Mouse (Mus musculus): ENCODE measurements around the gene Znhit6. TPM values are rescaled to one million over a fixed set of nuclear protein-coding genes. Genes with fewer than 3 reads are reported as not detected.

Gene Znhit6
- 3.7 and 8.5 TPM in 2 replicates for polyA plus RNA-seq (2012; rRNA removed)
- 14.0 and 14.1 TPM in 2 replicates for polyA plus RNA-seq (2014; fragmentation: Nextera tagmentation; extraction: Ambion mirVana)

DNA sequence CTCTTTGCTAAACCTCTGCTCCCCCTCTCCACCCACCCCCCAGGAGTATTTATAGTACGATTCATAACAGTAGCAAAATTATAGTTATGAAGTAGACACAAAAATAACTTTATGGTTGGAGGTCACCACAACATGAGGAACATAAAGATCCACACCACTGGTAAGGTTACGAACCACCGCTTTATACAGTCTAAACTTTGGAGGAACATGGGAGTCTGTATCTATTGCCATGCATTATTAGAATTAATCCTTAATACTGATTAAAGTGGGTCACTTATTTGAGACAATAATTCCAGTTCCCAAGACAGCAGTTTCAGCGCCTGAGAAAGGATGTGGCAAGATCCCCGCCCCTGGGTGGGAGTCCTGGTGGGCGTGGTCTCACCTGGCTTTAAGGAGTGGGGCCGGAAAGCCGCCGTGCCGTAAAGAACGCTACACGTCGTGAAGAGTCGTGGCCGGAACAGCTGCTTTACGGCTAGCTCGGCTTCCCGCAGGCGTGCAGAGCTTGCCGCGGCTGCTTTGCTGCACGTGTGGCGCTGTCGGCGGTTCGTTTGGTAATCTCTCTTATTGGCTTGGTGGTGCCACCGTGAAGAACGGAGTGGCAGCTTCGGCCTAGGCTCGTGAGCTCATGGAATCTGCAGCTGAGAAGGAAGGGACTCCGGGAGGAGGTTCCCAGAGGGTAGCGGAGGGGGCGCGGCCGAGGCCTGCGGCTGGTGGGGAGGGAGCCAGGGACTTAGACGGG lies at the start of gene Znhit6:
Gene Znhit6, plus strand, starts transcription at position 463 of the 739 bp plus-strand sequence.
- Histone ChIP-seq H3K9ac (replicated peaks) (peak within 1 kb of the TSS; percentile 43), H3K4me1 (replicated peaks; ENCODE audit: control insufficient read depth in 2 of 2, insufficient read depth in 2 of 2, low read length in 1 of 2) (peaks cover 6 to 11% of the 10 kb centered on the region in 2 experiments; a peak in 3 of 4 replicates), H3K36me3 (replicated peaks; ENCODE audit: control insufficient read depth, insufficient read depth, low read depth) (no peaks in the 10 kb centered on the region), H3K9me3 (ENCODE audit: control insufficient read depth, low read length) (no peaks in the 10 kb centered on the region), H3K4me3 (ENCODE audit: insufficient read depth in 1 of 2, low read depth in 2 of 2, low read length in 2 of 2) (peak within 1 kb of the TSS; percentile 60 to 90), H3K27ac (no peak within 1 kb of the TSS), H3K4me2 (ENCODE audit: low read depth) (peak within 1 kb of the TSS; percentile 93), H3K27me3 (ENCODE audit: control insufficient read depth, insufficient read depth, low read length) (no peaks in the 10 kb centered on the region)
- DNase-seq (ENCODE audit: low read depth in 3 of 3, low spot score in 3 of 3) (peak; percentile 79 to 80 (median 79)), ATAC-seq (ENCODE audit: insufficient read depth) (peak; percentile 89)
- WGBS (ENCODE audit: insufficient replicate concordance) = 6% methylated on average over 37 of the region's 37 CpGs
- TF ChIP-seq CTCF (IDR thresholded peaks at IDR 0.05; ENCODE audit: low read depth) (0 out of 2 replicates have a peak, but pooled peaks have one; percentile 3), EP300 (IDR thresholded peaks at IDR 0.05; ENCODE audit: low read depth) (no peak)

DNA sequence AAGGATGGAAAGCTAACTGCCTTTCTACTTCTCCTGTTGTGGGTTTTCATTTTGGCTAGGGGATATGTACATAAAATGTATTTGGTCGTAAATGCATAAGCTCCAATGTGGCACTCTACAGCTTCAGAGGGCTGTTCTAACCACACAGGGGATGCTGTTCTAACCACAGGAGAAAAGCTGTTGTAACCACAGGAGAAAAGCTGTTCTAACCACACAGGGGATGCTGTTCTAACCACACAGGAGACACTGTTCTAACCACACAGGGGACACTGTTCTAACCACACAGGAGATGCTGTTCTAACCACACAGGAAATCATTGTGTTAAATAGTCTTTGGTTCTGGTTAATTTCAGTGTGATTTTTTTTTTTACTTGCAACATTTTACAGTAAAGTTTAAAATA lies 38.1 kb upstream of the Znhit6 start:
- H3K4me2 ChIP-seq (ENCODE audit: low read depth) = no peak overlapping the region
- ATAC-seq (ENCODE audit: insufficient read depth) (no peak), DNase-seq (ENCODE audit: low read depth in 3 of 3, low spot score in 3 of 3) (no peak)
- H3K4me3 ChIP-seq (ENCODE audit: insufficient read depth in 1 of 2, low read depth in 2 of 2, low read length in 2 of 2) = no peak overlapping the region
- no peak for TF ChIP-seq CTCF (IDR thresholded peaks at IDR 0.05; ENCODE audit: low read depth)
- no peak for TF ChIP-seq EP300 (IDR thresholded peaks at IDR 0.05; ENCODE audit: low read depth)
- no peaks in the 10 kb centered on the region for H3K36me3 ChIP-seq (replicated peaks; ENCODE audit: control insufficient read depth, insufficient read depth, low read depth)
- H3K27ac ChIP-seq = no peak overlapping the region
- no peak overlapping the region for H3K9ac ChIP-seq (replicated peaks)
- no peaks in the 10 kb centered on the region for H3K27me3 ChIP-seq (ENCODE audit: control insufficient read depth, insufficient read depth, low read length)
- 12% methylated on average over 1 of the region's 1 CpGs for WGBS (ENCODE audit: insufficient replicate concordance)
- H3K4me1 ChIP-seq (replicated peaks; ENCODE audit: control insufficient read depth in 2 of 2, insufficient read depth in 2 of 2, low read length in 1 of 2) = no peaks in the 10 kb centered on the region
- no peaks in the 10 kb centered on the region for H3K9me3 ChIP-seq (ENCODE audit: control insufficient read depth, low read length)

DNA sequence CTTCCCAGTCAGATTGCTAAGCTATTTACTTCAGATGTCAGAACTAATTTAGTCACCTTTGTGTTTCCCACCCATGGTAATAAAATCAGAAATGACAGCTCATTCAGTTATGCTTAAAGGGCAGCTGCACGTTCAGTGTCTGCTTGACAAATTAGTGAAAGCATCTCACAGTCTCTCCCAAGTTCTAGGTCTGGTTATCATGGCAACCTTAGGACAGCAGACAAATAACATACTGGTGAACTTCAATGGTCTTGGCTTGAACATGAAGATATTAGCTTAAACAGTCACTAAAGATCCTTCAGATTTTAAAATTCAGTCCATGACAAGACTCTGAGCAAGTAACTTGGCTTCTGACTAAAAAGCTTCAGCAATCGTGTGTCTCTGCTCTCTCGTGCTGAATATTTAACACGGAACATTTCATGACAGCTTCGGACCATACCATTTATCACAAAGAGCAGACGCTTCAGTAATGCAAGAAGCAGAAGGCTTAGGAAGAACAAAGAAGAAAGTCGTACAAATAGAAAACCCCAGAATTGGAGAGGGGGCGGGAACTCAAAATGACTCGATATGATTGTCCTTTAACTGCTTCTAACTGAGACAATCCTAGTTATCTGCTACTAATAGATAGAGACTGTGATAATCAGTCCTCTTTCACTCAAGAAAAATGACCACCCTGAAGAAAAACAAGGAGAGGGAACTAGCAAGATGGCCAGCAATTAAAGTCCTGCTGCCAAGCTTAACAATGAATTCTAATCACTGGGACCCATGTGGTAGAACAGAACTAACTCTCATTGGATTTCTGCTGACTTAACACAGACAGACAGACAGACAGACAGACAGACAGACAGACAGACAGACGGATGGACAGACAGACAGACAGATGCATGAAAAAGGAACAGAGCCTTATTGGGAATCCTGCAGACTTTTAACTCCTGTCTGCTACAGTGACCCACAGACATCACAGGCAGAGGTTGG lies 27.3 kb upstream of the Znhit6 start:
- WGBS (ENCODE audit: insufficient replicate concordance) = 69% methylated on average over 10 of the region's 10 CpGs

DNA sequence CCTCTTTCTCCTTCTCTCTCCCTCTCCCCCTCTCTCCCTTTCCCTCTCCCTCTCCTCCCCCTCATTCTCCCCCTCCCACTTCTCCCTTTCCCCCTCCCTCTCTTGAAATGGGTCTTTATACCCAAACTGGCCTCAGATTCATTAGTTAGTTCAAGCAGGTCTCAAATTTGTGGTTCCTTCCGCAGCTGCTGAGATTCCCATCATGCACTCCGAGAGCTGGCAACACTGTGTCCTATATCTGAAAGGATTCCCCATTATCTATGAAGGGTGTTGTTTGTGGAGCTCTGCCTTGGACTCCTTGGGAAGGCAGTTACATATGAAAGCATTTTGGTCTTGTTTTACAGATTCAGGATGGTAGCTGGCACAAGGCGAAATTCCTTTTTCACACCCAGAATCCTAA lies 25.8 kb upstream of the Znhit6 start:
- 61% methylated on average over 3 of the region's 3 CpGs for WGBS (ENCODE audit: insufficient replicate concordance)
- Histone ChIP-seq H3K4me2 (ENCODE audit: low read depth) (no peak overlapping the region), H3K27me3 (ENCODE audit: control insufficient read depth, insufficient read depth, low read length) (no peaks in the 10 kb centered on the region), H3K9ac (replicated peaks) (no peak overlapping the region), H3K9me3 (ENCODE audit: control insufficient read depth, low read length) (no peaks in the 10 kb centered on the region), H3K4me1 (replicated peaks; ENCODE audit: control insufficient read depth in 2 of 2, insufficient read depth in 2 of 2, low read length in 1 of 2) (no peaks in the 10 kb centered on the region), H3K4me3 (ENCODE audit: insufficient read depth in 1 of 2, low read depth in 2 of 2, low read length in 2 of 2) (no peak overlapping the region), H3K36me3 (replicated peaks; ENCODE audit: control insufficient read depth, insufficient read depth, low read depth) (no peaks in the 10 kb centered on the region), H3K27ac (no peak overlapping the region)
- ATAC-seq (ENCODE audit: insufficient read depth) (no peak), DNase-seq (ENCODE audit: low read depth in 3 of 3, low spot score in 3 of 3) (no peak)
- TF ChIP-seq EP300 (IDR thresholded peaks at IDR 0.05; ENCODE audit: low read depth) = no peak
- TF ChIP-seq CTCF (IDR thresholded peaks at IDR 0.05; ENCODE audit: low read depth) = no peak

More for the DNA sequence above, 27.3 kb upstream of the Znhit6 start:
- Histone ChIP-seq H3K36me3 (replicated peaks; ENCODE audit: control insufficient read depth, insufficient read depth, low read depth) (no peaks in the 10 kb centered on the region), H3K9me3 (ENCODE audit: control insufficient read depth, low read length) (no peaks in the 10 kb centered on the region), H3K27ac (no peak overlapping the region), H3K4me3 (ENCODE audit: insufficient read depth in 1 of 2, low read depth in 2 of 2, low read length in 2 of 2) (no peak overlapping the region), H3K4me2 (ENCODE audit: low read depth) (no peak overlapping the region), H3K27me3 (ENCODE audit: control insufficient read depth, insufficient read depth, low read length) (no peaks in the 10 kb centered on the region), H3K4me1 (replicated peaks; ENCODE audit: control insufficient read depth in 2 of 2, insufficient read depth in 2 of 2, low read length in 1 of 2) (no peaks in the 10 kb centered on the region), H3K9ac (replicated peaks) (no peak overlapping the region)
- ATAC-seq (ENCODE audit: insufficient read depth) (no peak), DNase-seq (ENCODE audit: low read depth in 3 of 3, low spot score in 3 of 3) (no peak)
- TF ChIP-seq CTCF (IDR thresholded peaks at IDR 0.05; ENCODE audit: low read depth) = no peak
- no peak for TF ChIP-seq EP300 (IDR thresholded peaks at IDR 0.05; ENCODE audit: low read depth)

Measured in liver, embryonic 14.5 days (tissue).